Mouse (Mus musculus): ENCODE data around the gene C1ql4. TPM values are rescaled to one million over a fixed set of nuclear protein-coding genes. Genes with fewer than 3 reads are reported as not detected.
"Not testable (repeated sequence)": the region's sequence is repeated elsewhere in the genome, so short reads cannot be mapped to it uniquely, and the experiment has no call there.

C1ql4 gene
- polyA plus RNA-seq, 1 experiment: 0.07 TPM

DNA sequence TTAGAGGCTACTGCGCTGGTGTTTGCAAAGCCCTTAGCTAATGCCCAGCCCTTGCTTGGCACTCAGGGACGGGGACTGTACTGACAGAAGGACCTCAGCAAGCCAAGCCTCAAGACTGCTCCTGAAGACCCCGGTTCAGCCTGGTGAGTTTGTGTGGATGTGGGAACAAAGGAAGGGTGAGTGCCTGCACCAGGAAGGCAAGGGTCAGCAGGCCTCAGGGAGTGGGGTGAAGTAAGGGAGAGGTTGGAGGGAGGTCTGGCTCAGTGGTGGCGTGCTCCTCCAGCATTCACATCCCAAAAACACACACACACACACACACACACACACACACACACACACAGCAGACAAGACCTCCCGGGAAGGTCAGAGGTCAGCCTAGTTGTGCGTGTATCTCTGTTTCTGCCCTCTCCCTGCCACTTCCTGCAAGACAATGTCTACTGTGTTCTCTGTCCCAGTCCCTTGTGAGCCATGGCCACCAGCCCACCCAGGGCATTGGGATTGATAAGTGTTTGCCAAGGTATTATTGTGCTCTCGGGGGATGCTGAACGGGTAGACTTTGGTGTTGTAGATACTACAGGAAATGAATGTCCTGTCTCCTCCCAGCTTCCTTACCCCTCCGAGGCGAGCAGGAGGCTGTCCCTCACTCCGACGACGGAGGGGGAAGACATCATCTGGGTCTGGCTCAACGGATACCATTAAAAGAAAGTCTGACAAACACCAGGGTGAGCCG lies 9.3 kb downstream of the C1ql4 start:
- TF ChIP-seq FOSL1 (IDR thresholded peaks at IDR 0.05; ENCODE audit: insufficient read depth, low read length, poor library complexity, severe bottlenecking) (no peak), MAX (IDR thresholded peaks at IDR 0.05) (no peak)
- Histone ChIP-seq H3K79me2 (ENCODE audit: control insufficient read depth, insufficient read depth) (peaks cover 42% of the 10 kb centered on the region), H3K27me3 (ENCODE audit: control insufficient read depth, insufficient read depth, insufficient read length) (no peaks in the 10 kb centered on the region)

DNA sequence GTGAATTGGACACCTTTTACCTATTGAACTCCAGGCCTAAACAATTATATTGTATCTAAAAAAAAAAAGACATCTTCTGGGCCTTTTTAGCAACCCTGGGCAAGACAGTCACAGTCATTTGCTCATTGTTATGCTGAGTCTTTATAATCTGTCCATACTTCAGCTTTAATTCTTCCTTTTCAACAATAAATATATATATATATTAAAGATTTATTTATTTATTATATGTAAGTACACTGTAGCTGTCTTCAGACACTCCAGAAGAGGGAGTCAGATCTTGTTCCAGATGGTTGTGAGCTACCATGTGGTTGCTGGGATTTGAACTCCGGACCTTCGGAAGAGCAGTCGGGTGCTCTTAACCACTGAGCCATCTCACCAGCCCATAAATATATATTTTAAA lies 11.6 kb downstream of the C1ql4 start:
- not testable (repeated sequence) for H3K27me3 ChIP-seq (ENCODE audit: control insufficient read depth, insufficient read depth, insufficient read length)
- Histone ChIP-seq H3K4me3 (ENCODE audit: insufficient read depth, poor library complexity, severe bottlenecking) (peak overlapping the region; percentile 76), H3K36me3 (ENCODE audit: control insufficient read depth, insufficient read depth) (peaks cover 46% of the 10 kb centered on the region), H3K79me2 (ENCODE audit: control insufficient read depth, insufficient read depth) (peaks cover 42% of the 10 kb centered on the region), H3ac (ENCODE audit: control insufficient read depth, insufficient read length, low read depth) (peak overlapping the region; percentile 82), H3K79me3 (ENCODE audit: low read depth) (peaks cover 20% of the 10 kb centered on the region)

More for the DNA sequence above, 9.3 kb downstream of the C1ql4 start:
- no peak overlapping the region for H3K4me3 ChIP-seq (ENCODE audit: insufficient read depth, poor library complexity, severe bottlenecking)
- peaks cover 20% of the 10 kb centered on the region for H3K79me3 ChIP-seq (ENCODE audit: low read depth)
- H3ac ChIP-seq (ENCODE audit: control insufficient read depth, insufficient read length, low read depth): no peak overlapping the region
- peaks cover 64% of the 10 kb centered on the region for H3K36me3 ChIP-seq (ENCODE audit: control insufficient read depth, insufficient read depth)

DNA sequence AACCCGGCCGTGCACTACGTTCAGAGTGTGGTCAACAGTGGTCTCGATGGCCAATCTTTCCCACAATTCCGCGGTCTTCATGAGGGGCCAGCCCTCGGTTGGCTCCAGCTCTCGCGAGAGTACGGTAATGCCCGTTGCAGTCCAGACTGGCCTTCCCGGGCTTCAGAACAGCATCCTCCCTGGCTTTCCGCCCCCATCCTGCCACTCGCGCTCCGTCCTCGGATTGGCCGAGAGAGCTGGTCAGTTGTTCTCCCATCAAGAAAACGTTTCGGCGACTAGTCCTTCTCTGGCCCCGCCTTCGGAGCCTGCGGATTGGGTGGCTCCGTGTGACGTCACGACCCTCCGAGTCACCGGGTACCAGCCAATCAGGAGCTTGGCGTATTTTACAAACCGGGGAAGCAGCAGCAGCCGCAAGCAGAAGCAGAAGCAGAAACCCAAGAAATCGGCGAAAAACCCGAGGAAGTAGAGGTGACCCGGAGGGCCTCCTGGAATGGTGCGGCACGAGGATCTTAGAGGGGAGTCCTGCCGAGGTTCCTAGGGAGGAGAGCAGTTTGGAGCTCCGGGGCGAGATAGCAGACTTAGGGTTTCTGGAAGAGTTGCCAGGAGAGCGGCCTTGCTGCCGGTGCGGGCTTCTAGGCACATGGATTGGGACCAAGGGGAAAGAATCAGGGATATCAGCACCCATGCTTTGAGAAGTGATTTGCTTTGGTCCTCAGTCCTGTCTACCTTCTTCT lies 12.8 kb downstream of the C1ql4 start:
- peak; percentile 85 for TF ChIP-seq MAX (IDR thresholded peaks at IDR 0.05)
- TF ChIP-seq MYOG (IDR thresholded peaks at IDR 0.05; ENCODE audit: control insufficient read depth, extremely low read depth, insufficient read length): no peak
- TF ChIP-seq CEBPB (IDR thresholded peaks at IDR 0.05; ENCODE audit: low read depth): no peak
- TF ChIP-seq USF1 (IDR thresholded peaks at IDR 0.05; ENCODE audit: low read depth): no peak
- no peak for TF ChIP-seq CTCF (IDR thresholded peaks at IDR 0.05; ENCODE audit: control insufficient read depth, insufficient read depth, insufficient read length)
- no peak for TF ChIP-seq MYOD1 (IDR thresholded peaks at IDR 0.05; ENCODE audit: control insufficient read depth, insufficient read length, low read depth)
- Histone ChIP-seq H3K4me3 (ENCODE audit: insufficient read depth, poor library complexity, severe bottlenecking) (peak overlapping the region; percentile 76), H3K79me2 (ENCODE audit: control insufficient read depth, insufficient read depth) (peaks cover 42% of the 10 kb centered on the region), H3ac (ENCODE audit: control insufficient read depth, insufficient read length, low read depth) (peak overlapping the region; percentile 92), H3K79me3 (ENCODE audit: low read depth) (peaks cover 20% of the 10 kb centered on the region), H3K36me3 (ENCODE audit: control insufficient read depth, insufficient read depth) (peaks cover 34% of the 10 kb centered on the region), H3K27me3 (ENCODE audit: control insufficient read depth, insufficient read depth, insufficient read length) (no peaks in the 10 kb centered on the region)

DNA sequence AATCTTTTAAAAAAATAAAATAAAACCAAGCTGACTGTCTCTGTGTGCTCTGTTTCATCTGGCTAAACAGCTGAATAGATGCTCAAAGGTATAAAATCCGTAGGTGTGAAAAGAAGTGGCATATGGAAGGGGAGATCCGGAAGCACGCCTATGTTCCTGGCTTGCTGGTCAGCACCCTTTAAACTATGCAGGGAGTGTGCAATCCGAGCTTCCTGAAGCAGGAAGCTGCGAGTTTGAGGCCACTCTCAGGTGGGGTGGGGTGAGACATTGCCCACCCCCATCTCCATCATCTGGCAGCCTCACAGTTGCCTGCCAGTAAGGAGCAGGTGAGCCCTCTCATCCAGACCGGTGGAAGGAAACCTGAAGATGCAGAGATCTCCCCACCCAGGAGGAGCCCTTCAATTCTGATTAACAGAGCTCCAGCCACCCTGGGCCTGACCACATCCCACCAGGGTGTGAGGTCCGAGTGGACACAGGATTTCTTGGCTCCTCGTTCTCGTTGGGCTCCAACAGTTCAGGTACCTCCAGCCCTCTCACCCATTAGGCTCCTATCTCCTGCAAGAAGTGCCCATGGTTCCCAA lies 13.5 kb downstream of the C1ql4 start, which contains the start of gene Troap:
Gene Troap, plus strand, starts transcription at position 557 of the 581 bp plus-strand sequence.
- peak within 1 kb of the TSS; percentile 76 for H3K4me3 ChIP-seq (ENCODE audit: insufficient read depth, poor library complexity, severe bottlenecking)
- peaks cover 28% of the 10 kb centered on the region for H3K36me3 ChIP-seq (ENCODE audit: control insufficient read depth, insufficient read depth)
- peak within 1 kb of the TSS; percentile 92 for H3ac ChIP-seq (ENCODE audit: control insufficient read depth, insufficient read length, low read depth)
- TF ChIP-seq MAX (IDR thresholded peaks at IDR 0.05) (no peak), CTCF (IDR thresholded peaks at IDR 0.05; ENCODE audit: control insufficient read depth, insufficient read depth, insufficient read length) (no peak), FOSL1 (IDR thresholded peaks at IDR 0.05; ENCODE audit: insufficient read depth, low read length, poor library complexity, severe bottlenecking) (no peak), USF1 (IDR thresholded peaks at IDR 0.05; ENCODE audit: low read depth) (no peak), MYOG (IDR thresholded peaks at IDR 0.05; ENCODE audit: control insufficient read depth, extremely low read depth, insufficient read length) (no peak), CEBPB (IDR thresholded peaks at IDR 0.05; ENCODE audit: low read depth) (no peak)
- peaks cover 42% of the 10 kb centered on the region for H3K79me2 ChIP-seq (ENCODE audit: control insufficient read depth, insufficient read depth)
- H3K27me3 ChIP-seq (ENCODE audit: control insufficient read depth, insufficient read depth, insufficient read length): no peaks in the 10 kb centered on the region
- peaks cover 20% of the 10 kb centered on the region for H3K79me3 ChIP-seq (ENCODE audit: low read depth)

DNA sequence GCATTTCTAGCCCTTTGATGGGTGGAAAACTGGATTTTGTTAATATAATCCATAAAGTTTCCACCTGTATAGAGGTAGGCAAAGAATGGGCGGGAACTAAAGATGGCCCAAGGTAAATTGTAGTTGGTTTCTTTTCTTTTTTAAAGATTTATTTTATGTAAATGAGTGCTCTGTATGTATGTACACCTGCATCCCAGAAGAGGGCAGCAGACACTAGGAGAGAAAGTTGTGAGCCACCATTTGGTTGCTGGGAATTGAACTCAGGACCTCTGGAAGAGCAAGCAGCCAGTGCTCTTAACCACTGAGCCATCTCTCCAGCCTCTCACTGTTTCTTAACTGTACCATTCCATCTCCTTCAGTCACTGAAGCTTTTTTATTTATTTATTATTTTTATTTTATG lies 15.6 kb downstream of the C1ql4 start:
- H3K36me3 ChIP-seq (ENCODE audit: control insufficient read depth, insufficient read depth): peaks cover 6% of the 10 kb centered on the region
- TF ChIP-seq MYOD1 (IDR thresholded peaks at IDR 0.05; ENCODE audit: control insufficient read depth, insufficient read length, low read depth): no peak
- no peak for TF ChIP-seq MYOG (IDR thresholded peaks at IDR 0.05; ENCODE audit: control insufficient read depth, extremely low read depth, insufficient read length)
- no peak for TF ChIP-seq FOSL1 (IDR thresholded peaks at IDR 0.05; ENCODE audit: insufficient read depth, low read length, poor library complexity, severe bottlenecking)
- TF ChIP-seq CTCF (IDR thresholded peaks at IDR 0.05; ENCODE audit: control insufficient read depth, insufficient read depth, insufficient read length): no peak
- no peak for TF ChIP-seq CEBPB (IDR thresholded peaks at IDR 0.05; ENCODE audit: low read depth)
- no peak for TF ChIP-seq USF1 (IDR thresholded peaks at IDR 0.05; ENCODE audit: low read depth)
- no peak for TF ChIP-seq MAX (IDR thresholded peaks at IDR 0.05)

More for the DNA sequence above, 15.6 kb downstream of the C1ql4 start:
- Histone ChIP-seq H3ac (ENCODE audit: control insufficient read depth, insufficient read length, low read depth) (no peak overlapping the region), H3K79me3 (ENCODE audit: low read depth) (peaks cover 17% of the 10 kb centered on the region), H3K4me3 (ENCODE audit: insufficient read depth, poor library complexity, severe bottlenecking) (no peak overlapping the region), H3K27me3 (ENCODE audit: control insufficient read depth, insufficient read depth, insufficient read length) (no peaks in the 10 kb centered on the region), H3K79me2 (ENCODE audit: control insufficient read depth, insufficient read depth) (peaks cover 23% of the 10 kb centered on the region)

Measured in C2C12 (cell line).